Mouse (Mus musculus): ENCODE measurements around the gene Prdm1.

GRCm38 (mm10) chr10:44518631-44519030, 9.7 kb downstream of the Prdm1 start:
- TF ChIP-seq EP300 (IDR thresholded peaks at IDR 0.05; ENCODE audit: low read depth): no peak
- no peak for TF ChIP-seq CTCF (IDR thresholded peaks at IDR 0.05; ENCODE audit: low read depth)

All from liver, postnatal 0 days (tissue).